Mouse (Mus musculus): ENCODE results near the gene Gm44965.

Gm44965 gene

DNA sequence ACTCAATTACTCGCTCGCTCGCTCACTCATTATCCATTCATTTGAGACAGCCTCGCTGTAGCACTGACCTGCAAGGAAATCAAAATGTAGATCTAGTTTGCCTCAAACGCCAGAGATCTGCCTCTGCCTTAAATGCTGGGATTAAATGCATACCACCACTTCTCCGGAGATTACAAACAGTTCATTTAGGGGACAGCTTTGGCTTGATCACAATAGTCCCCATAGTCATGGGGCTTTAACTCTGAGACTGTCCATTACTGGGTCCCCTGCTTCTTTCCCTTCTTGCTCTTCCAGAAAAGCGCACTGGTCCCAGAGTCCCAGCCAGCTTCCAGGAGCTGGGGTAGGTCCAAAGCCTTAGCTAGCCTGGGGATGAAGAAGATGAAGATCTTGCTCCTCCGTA, 32.7 kb downstream of the Gm44965 start, which contains the start of gene AI854703:
AI854703 (plus strand) TSS at position 301 of the 400 bp plus-strand sequence.
- DNase-seq (ENCODE audit: low spot score), result no peak

DNA sequence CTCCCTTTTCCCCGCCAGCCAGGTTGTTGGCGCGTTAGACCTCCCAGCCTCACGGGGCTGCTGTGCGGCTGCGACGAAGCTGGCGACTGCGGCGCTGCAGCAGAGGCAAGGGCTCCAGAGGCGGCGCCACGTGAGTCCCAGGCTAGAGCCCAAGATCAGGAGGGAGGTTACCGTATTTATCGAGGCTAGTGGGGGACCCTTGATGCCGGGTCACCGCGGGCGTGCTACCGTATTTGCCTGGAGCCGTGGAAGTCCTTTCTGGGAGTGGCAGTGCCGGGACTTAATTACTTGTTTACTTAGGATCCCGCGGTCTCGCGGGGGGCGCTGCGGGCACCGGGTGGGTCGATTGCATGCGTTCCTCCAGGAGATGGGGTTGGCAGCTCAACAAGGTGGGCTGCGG, 33.2 kb downstream of the Gm44965 start:
- peak; percentile 51 for DNase-seq (ENCODE audit: low spot score)

DNA sequence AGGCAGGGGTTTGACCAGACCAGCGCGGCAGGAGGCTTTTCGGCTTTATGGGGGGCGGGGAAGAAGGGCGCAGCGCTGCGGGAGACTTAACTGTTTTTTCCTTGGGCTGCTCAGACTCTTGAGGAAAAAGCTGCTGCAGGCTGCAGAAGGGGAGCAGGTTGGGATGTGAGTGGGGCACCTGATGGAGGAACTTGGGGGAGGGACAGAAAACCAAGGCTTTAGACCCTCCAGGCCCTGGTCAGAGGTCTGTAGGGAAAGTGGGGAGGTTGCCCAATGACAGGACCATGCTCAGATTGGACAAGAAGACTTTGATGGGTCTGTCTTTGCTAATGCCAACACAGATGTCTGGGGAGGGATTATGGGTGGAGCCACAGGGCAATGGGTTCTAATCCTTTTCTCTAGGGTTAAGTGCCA, 33.8 kb downstream of the Gm44965 start:
- no peak for DNase-seq (ENCODE audit: low spot score)

DNA sequence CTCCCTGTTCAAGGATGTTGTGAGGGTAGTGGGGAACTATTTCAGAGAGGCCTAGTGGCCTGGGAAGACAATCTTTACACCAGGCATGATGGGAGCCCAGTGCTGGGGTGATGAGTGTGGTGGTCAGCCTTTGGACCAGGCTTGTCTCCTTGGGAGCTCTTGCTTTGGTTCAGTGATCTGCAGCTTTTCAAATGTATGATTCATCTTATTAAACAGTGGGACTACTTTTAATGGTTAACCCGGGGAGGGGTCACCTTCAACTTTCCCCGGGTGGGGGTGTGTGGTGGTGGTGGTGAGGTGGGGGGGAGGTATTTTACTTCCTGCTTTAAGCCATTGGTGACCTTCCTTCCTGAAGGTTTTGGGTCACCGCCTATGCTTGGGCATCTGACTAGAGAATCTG, 34.6 kb downstream of the Gm44965 start:
- no peak for DNase-seq (ENCODE audit: low spot score)

DNA sequence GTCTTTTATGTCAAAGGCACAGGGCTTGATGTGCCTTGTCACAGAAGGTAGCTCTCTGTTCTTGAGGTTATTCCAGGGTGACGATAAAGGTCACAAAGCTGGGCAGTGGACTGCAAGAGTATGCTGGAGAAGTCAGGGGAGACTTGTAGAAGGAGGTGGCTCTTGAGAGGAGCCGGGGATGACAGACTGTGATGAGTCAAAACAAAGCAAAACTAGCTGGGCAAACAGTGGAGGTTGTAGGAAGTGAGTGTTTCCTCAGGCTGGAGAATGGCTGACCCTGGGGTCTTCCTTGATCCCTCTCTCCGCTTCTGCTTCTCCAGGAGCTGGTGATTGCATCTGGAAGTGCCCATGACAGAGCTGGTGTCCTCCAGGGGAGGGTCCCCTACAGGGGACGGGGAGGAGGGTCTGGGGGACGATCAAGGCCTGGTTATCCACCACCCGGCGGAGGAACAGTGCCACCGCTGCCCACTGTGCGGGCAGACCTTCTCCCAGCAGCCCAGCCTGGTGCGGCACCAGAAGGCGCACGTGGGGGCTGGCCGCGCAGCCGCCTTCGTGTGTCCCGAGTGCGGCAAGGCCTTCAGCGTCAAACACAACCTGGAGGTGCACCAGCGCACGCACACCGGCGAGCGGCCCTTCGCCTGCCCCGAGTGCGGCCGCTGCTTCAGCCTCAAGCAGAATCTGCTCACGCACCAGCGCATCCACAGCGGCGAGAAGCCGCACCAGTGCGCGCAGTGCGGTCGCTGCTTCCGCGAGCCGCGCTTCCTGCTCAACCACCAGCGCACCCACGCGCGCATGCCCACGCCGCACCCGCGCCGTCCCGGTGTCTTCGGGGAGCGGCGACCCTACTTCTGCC, 35.3 kb downstream of the Gm44965 start:
- no peak for DNase-seq (ENCODE audit: low spot score)

DNA sequence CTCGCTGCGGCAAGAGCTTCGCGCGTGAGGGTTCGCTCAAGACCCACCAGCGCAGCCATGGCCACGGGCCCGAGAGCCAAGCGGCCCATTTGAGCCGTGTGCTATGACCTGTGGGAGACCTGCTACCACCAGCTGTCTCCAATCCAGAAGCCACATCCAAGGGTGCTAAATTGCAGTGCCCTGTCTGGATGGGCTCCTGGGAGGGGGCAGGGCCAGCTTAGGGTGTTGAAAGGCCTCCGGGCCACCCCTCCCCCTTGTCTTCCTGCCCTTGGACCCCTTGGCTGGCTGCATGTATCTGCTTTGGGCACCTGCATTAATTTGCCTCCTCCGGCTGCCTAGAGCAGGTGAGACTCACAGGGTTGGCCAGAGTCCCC, 35.9 kb downstream of the Gm44965 start:
- DNase-seq (ENCODE audit: low spot score), result no peak

DNA sequence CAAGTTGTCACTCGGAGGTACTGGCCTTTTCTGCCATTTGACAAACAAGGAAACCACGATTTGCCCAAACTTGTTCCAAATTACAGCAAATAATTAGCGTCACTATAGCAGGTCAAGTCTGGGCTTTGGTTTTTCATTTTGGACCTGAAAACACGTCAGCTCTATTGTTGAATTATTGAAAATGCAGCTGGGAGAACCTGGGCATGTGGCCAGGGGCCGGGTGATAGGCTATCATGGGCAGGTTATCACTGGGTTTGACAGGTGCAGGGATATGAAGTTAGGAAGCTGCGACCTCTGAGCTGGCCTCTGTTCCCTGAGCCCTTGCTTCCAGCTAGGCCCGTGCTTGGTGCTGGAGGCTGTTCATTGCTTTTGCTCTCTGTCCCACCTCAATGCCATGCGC, 37.1 kb downstream of the Gm44965 start:
- DNase-seq (ENCODE audit: low spot score), result peak; percentile 44

DNA sequence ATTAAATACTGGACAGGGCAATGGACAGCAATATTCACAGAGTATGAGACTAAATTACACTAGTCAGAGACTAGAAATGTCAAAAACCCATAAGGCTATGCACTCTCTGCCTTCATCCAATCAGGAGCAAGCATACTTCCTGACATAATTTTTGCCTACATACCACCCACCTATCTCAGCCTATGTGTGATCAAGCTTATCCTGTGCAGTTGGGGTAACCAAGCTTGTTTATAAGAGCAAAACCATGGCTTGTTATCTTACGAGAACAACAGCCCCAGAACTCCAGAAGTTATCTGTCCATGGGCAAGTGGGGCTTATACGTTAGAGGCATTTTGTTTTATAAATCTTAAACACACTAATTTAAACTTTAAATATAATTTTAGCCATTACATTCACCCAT, 41.4 kb downstream of the Gm44965 start:
- no peak for DNase-seq (ENCODE audit: low spot score)

DNA sequence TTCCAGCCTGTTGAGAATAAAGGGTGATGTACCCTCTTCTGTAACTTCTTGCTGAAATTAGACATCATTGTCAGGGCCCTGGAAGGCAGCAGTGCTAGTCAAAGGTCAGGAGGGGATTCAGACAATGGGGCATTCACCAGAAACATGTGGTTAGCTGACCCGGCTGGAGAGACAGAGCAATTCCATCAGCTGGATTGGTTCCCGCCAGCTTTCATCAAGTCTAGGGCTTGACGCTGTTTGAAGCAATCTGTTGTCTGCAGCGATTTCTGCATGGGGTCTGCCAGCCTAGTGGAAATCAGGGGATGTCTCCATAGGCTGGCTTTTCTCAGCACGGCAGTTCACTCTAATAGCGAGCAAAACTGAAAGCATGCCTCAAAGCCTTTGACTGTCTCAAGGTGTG, 42.8 kb downstream of the Gm44965 start:
- no peak for DNase-seq (ENCODE audit: low spot score)

DNA sequence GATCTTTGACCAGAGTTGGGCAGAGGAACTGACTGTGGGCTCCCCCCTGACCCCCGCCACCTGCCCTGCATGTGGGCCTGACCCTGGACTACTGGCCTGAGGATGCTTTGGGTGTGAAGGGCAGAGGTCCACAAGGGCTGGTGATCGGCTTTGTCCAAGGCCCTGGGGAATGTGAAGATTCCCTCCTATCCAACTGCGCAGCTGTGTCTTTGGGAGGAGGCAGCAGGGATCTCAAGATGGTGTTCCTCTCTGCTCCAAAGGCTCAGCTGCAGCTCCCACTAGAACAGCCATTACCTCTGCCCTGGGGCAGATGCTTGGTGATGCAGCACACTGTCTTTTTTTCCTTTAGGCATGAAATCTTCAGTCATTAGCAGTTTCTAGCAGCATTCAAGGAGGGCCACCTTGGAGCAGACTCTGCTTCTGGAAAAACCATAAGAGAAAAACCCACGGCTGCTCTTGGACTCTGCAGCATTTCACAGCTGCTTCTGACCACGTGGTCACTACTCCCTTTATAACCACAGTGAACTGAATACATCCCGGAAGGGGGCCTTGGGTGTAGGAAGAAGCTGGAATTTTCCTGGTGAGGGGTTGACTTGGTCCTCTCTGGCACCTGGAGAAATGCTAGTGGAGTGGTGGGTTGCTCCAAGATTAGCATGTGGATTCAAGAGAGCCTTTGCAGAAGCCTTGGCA, 44.2 kb downstream of the Gm44965 start:
- DNase-seq (ENCODE audit: low spot score), result no peak

DNA sequence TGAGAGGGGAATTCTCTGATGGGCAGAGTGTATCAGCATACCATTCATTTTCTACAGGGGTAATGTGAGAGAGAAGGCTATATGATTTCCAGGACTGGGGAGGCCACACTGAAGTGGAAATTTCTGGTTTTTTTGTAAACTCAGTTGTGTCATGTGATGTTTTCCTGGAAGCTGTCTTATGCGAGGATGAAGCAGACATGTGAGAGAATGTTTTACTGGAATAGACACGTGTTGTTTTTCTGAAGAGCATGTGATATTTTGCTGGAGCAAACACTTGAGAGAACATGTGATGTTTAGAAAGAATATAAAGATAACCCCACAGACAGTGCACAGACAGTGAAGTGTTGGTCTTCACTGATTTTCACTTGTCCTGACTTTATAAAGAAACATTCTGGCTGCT, 44.8 kb downstream of the Gm44965 start:
- DNase-seq (ENCODE audit: low spot score), result no peak

DNA sequence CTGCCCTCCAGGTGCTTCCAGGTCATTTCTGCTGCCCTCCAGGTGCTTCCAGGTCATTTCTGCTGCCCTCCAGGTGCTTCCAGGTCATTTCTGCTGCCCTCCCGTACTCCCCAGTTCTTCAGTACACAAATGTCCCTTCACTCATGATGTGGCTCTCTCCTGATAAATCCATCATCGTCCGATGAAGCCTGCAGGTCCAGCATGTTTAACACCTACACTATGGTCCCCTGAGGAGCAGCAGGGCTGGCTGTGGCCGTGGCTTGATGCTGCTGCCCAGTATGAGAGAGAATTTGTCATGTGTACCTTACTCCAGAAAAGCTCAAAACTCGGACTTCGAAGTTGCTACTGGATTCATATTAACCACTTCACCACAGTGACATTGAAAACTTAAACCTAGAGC, 47.6 kb downstream of the Gm44965 start:
- no peak for DNase-seq (ENCODE audit: low spot score)

DNA sequence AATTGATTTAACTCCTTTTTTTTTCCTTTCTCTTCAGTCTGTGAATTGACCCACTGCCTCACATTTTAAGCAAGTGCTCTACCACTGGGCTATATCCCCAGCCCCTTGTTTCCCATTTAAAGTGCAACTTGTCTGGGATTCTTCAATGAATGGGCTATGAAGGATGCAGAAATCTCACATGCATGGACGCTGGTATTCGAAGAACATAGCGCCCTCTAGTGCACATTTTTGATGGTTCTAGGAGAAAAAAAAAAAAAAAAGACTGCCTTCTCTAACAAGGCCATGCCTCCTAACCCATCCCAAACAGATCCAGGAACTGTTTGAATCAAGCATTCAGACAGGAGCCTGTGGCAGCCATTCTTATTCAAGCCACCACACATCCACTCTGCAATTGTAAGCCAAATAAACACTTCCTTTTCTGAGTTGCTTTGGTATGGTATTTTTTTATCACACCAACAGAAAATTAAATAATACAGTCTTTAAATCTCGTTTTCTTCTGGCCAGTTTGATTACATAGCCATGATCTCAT, 49.1 kb downstream of the Gm44965 start:
- no peak for DNase-seq (ENCODE audit: low spot score)

DNA sequence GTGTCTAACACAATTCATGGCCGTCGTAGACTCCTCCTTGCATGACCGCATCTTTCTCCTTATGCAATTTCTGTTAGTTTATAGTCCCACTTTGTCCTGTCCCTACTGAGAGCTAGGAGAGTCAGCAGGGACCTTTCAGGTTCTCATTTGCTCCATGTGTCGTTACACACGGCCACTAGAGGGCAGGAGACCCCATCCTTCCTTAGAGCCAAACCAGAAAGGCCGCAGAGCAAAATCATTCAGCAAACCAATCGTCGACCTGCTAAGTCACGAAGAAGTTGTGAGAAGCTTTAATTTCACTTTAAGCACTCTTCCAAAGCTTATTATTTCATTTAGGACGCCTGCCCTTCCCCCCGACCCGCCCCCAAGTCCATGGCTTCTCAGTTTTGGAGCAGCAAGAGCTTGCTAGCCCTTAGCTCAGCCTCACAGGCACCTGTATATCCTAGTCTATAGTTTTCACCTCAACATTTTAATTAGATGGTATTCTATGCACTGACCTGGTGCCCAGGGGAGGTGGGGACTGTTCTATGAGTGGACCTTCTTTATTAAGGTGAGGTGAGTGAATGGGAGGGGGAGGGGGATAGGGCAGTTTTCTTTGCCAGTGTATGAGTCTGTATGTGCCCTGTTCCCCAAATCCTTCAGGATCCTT, 52.0 kb downstream of the Gm44965 start:
- peak; percentile 77 for DNase-seq (ENCODE audit: low spot score)

DNA sequence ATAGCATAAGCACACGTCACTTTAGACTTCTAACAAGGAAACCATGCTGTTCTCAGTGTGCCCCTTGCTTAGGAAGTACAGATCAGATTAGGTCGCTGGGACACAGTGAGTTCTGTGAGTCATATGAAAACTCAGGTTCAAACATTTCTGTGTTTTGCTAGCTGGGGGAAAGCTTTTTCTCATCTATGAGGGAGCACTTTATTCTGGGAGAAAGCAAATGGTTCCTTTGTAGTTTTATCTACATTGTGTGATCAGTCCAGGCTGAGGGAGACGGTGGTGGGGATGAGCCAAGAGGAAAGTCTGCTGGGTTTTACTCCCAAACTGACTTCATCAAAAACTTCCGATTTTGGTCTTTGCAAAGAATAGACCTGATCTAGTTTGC, 52.6 kb downstream of the Gm44965 start:
- DNase-seq (ENCODE audit: low spot score), result no peak

DNA sequence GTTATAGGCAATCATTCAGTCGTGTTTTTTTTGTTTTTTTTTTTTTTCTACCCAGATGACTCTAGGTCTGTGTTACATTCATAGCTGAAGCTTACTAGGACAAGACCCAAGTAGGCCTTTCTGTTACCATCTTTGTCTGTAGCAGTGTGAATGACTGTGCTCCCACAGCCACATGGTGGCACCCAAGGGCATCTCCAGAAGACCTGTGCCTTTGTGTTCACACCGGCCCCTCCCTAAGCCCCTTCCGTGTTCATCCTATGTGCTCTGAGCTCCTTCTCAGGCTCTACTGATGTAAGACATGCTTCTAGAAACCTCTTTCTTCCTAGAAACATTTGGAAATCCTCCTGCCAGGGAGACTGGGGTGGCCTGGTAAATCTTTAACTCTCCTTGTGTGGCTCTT, 53.3 kb downstream of the Gm44965 start, which contains the start of gene Gimap8:
Gimap8 (plus strand) TSS at position 240 of the 400 bp plus-strand sequence.
- no peak for DNase-seq (ENCODE audit: low spot score)

DNA sequence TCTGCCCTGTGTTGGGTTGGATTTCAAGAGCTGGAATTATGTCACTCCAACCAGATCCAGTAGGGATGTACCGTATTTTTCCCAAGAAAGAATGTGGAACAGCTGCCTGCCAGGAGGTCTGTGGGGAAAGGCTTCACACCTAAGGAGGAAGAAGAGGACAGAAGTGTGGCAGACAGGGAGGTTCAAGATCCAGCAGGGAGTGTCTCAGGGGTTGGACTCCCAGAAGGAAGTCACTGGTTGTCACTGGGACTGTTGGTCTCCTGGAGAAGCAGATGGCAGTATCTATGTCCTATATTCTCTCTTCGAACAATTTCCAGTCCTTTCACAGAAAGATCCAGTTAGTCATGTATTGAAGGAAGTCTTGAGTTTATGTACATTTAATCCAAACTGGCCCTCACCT, 53.9 kb downstream of the Gm44965 start:
- DNase-seq (ENCODE audit: low spot score), result no peak

DNA sequence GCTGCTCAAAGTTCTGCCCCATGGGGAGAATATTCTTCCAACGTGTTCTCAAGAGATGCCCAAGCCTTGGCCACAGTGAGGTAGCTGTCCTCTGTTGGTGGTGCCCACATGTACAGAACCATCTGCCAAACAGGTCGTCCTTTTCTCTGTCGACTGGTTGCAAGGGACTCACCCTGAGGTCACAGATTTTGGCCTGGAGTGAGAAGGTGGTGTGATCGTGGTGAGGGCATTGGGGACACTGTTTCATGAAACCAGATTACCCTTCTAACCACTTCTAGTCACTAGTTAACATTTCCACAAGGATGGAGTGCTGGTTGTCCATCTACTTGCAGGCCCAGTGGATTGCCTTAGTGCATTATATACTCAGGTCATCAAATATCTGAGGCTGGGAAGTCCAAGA, 55.0 kb downstream of the Gm44965 start:
- DNase-seq (ENCODE audit: low spot score), result no peak

DNA sequence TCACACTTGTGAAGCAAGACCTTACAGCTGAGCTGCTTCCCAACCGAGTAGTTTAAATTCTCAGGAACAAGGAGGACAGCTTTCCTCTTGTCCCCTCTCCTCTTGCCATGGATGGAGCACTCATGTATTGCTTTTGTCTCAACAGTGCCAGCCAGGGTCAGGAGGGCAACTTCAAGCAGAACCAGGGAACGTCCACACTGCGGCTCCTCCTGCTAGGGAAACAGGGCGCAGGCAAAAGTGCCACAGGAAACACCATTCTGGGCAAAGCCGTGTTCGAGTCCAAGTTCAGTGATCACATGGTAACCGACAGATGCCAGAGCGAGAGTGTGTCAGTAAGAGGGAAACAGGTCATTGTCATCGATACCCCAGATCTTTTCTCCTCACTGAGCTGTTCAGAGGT, 56.3 kb downstream of the Gm44965 start:
- DNase-seq (ENCODE audit: low spot score), result no peak

DNA sequence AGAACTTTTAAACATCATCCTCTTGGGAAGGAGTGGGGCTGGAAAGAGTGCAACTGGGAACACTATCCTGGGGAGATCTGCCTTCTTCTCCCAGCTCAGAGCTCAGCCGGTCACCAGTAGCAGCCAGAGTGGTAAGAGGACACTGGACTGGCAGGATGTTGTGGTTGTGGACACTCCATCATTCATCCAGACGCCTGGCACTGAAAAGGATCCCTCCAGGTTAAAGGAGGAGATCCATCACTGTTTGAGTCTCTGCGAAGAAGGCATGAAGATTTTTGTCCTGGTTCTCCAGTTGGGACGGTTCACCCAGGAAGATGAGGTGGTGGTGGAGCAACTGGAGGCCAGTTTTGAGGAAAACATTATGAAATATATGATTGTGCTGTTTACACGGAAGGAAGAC, 65.0 kb downstream of the Gm44965 start:
- DNase-seq (ENCODE audit: low spot score), result no peak

DNA sequence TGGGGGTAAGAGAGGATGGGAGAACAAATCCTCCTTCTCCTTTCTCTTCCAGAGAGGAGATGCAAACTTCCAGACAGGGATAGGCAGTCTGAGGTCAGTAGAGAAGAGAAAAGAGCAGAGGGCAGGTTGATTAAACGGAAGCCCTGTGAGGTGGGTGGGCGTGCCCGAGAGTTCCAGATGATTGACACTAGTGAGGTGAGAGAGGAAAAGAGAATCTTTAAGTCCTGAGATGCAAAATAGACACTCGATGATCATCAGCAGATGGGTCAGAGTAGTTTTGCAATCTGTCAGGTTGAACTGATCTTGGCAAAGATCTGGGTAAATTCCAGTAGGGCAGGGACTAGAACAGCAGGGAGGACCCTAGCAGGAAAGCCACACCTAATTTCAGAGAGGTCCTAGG, 71.0 kb downstream of the Gm44965 start:
- DNase-seq (ENCODE audit: low spot score), result no peak

DNA sequence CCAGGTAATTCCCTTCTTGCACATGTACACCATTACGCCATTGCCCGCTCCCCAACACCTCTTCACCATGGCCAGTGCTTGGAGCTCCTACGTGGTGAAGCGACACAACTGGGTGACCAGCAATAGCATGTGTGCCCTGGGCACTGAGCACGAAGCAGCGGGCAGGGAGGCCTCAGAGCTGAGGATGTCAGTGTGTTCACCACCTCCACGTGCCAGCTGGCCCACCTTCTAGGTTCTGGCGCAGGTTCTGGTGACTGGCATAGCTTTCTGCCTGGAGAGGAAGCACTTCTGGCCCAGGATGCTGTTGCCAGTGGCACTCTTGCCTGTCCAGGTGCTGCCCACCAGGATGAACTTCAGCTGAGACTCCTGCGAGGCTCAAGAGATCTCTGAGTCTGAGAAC, 71.7 kb downstream of the Gm44965 start:
- no peak for DNase-seq (ENCODE audit: low spot score)

DNA sequence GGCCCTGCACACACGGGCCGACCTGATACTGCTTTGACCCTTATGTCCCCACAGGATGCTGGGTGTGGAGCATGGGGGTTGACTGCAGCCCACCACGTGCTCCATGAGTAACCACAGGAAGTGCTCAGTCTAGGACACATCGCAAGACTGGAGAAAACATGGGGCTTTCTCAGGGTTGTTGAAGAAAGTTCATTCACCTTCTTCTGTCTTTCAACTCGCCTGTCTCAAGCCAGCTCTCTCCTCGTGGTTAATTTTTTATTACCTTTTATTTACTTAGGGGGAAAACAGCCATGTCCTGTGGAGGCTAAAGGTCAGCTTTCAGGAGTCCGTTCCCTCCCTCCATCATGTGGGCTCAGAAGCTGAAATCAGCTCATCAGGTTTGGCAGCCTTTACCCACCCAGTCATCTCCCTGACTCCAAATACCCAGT, 72.4 kb downstream of the Gm44965 start:
- no peak for DNase-seq (ENCODE audit: low spot score)
